Mouse (Mus musculus) 416B (cell line): ENCODE results near the gene D10Wsu102e.

Source experiments
- DNase-seq: peaks from one replicate; pipeline ENCODE4 v3.0.0; 2011; ENCODE audit warnings: low read depth

The D10Wsu102e gene

GRCm38 (mm10) chr10:83359956-83360355, at the start of gene D10Wsu102e:
Gene D10Wsu102e, plus strand, starts transcription at chr10:83360221.
- DNase-seq, result peak; percentile 97

DNA sequence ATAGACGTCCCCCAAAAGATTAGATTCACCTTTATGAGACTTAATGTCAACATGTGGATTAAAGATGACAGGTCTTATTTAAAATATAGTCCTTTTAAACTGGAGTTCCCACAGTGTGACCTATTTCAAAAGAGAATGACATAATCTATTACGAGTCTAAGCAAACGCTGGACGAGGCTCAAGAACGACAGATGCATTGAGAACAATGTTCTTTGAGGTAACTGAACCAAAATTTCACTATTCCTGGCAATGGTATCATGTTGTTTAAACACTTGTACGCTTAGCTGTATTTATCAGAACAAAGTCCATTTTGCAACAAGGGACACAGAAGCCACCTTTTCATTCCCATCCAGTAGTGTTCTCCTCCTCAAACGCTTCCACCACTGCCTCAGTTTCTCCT, 49.7 kb upstream of the D10Wsu102e start:
- no peak for DNase-seq

GRCm38 (mm10) chr10:83313033-83313432, 47.0 kb upstream of the D10Wsu102e start:
- DNase-seq, result peak; percentile 42

DNA sequence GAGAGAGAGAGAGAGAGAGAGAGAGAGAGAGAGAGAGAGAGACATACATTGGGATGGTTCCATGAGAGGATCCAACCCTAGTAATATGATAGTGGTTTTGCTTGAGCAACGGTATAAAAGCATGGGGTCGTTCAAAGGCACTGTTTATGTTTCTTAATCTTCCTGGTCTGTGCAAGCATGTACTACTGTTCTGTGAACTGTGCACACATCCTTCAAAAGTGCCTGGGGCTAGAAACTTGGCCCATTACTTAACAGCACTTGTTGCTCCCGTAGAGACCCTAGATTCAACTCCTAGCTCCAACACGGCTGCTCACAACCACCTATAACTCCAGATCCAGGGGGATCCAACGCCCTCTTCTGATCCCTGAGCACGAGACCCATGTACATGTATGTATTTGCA, 39.6 kb upstream of the D10Wsu102e start:
- no peak for DNase-seq

DNA sequence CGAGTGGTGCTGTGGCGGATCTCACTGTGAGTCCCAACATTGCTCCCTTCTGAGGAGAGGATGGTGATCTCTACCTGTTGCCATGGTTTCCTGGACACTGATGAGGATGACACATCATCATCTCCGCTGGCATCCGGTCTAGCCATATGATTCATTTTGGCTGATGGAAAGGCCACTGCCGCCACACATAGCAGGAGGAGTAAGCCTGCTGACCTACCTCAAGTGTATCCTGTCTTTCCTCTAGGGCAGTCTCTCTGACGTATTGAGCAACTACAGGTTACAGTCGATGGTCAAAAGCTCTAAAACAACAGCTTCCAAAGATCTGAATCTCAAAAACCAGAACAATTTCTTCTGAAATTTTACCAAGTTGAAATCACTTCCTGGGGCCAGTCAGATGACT, 39.2 kb upstream of the D10Wsu102e start:
- peak; percentile 70 for DNase-seq

DNA sequence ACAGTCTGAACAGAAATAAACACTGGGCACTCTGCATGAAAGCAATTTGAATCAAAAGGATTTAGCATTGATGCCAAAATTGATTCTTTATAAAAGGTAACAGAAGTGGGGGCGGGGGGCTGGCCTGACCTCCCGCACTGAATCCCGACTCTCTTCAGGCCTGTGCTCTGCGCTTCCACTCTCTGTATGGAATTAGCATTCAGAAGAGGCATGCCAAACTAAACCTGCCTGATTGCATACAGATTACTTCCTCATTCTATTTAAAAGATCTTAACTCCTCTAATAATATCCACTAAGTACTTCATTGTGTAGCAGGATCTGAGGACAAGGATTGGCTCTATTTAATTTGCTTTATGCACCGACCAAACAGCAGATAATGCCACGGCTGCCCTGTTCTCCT, 38.5 kb upstream of the D10Wsu102e start:
- no peak for DNase-seq

DNA sequence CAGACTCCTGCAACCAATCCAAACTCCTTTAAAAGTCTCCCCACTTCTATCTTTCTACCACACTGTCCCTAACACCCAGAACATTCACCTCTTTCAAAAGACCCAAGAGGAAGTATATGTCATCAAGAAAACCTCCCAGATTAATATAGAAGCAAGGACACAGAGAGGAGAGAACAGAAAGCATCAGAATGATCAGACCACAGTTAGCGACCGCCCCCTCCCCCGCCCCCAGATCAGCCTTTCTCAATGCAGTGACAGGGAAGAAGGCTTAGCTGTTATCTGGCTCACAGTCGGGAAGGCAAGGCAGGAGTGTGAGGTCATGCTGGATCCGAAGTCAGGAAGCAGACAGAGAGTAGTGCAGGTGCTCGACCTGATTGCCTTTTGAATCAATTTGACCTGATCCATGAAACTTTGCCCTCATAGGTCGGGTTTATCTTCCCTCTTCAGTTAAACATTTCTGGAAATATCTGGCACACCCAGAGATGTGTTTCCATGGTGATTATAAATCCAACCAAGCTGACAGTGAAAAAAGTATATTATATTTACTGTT, 37.4 kb upstream of the D10Wsu102e start:
- DNase-seq, result no peak

GRCm38 (mm10) chr10:83324871-83325270, 35.1 kb upstream of the D10Wsu102e start:
- DNase-seq, result no peak

GRCm38 (mm10) chr10:83325903-83326302, 34.1 kb upstream of the D10Wsu102e start:
- no peak for DNase-seq

GRCm38 (mm10) chr10:83326648-83327285, 33.3 kb upstream of the D10Wsu102e start:
- no peak for DNase-seq

GRCm38 (mm10) chr10:83328791-83329190, 31.2 kb upstream of the D10Wsu102e start:
- DNase-seq, result no peak

- DNase-seq, result peak; percentile 60
Measured at GRCm38 (mm10) chr10:83330336-83330735, 29.7 kb upstream of the D10Wsu102e start.

GRCm38 (mm10) chr10:83331811-83332210, 28.2 kb upstream of the D10Wsu102e start:
- DNase-seq, result no peak

DNA sequence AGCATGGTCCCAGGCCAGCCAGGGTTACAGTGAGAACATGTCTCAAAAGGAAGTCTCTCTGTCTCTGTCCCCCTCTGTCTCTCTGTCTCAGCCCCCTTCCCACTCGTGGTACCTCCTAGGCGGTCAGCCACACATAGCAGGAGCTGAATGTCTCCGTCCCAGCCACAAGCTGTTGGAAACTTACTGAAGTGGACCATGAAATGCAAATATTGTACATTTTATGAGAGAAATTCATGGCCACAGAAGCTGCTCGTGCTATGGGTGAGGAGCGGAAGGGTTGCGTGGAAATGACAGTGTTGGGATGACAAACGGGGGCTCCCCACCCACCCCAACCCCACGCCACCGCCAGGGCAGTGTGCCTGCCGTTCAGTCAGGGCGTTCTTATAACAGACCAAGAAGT, 27.4 kb upstream of the D10Wsu102e start:
- DNase-seq, result no peak

GRCm38 (mm10) chr10:83336336-83336735, 23.7 kb upstream of the D10Wsu102e start:
- DNase-seq, result no peak

DNA sequence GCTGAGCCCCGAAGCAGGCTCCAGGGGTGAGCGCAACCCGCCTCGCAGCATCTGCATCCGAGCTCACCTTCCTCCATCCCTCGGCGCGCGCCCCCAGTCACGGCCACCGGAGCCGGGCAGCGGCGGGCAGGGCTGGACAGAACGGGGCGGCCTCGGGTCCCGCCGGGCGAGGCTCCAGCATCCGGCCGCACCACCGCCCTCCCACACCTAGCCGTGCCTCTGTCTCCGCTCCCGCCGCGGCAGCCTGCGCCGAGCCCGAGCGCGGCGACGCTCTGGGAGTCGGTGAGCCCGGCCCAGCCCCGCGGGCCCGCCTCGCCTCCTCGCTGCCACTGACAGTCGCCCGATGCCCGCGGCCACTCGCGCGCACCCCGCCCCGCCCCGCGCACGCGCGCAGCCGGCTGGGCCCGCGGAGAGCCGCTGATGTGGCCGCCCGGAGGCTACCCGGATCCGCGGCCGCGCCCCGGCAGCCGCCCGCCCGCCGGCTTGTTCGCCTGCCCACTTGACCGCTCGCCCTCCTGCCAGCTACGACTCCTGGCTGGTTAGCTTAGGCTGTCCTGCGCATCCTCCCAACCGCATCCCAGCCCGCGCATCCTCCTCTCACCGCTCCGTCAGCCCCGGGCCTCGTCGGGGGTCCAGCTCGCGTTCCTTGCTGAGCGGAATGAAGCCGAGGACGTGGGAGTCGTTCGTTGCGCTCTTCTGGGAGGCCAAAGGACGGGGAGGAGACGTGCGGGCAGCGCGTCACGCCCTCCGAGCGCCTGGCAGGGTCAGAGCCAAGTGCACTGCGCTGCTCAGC, 22.7 kb upstream of the D10Wsu102e start, which contains the start of gene Slc41a2:
Gene Slc41a2 (minus strand): TSS at position 724 of the 793 bp plus-strand sequence.
- no peak for DNase-seq

DNA sequence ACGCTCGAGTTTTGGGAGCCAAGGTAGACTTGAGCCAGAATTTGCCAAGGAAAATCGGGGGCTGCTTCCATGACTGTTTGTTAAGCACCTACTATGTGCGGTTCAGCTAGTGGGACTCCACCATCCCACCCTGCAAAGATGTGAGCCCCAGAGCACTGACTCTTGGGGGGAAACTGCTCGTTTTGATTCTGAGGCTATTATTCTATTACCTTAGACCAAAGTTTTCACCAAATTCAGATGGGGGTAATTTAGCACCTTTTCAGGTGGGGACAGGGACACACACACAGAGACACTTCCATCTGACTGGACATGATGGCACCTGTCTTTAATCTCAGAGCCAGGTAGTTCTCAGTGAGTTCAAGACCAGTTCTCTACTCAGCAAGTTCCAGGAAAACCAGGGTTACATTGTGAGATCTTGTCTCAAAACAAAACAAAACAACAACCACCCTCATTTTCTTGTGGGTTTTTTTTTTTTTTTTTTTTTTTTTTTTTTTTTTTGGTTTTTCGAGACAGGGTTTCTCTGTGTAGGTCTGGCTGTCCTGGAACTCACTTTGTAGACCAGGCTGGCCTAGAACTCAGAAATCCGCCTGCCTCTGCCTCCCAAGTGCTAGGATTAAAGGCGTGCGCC, 21.9 kb upstream of the D10Wsu102e start:
- DNase-seq, result no peak

GRCm38 (mm10) chr10:83341226-83341625, 18.8 kb upstream of the D10Wsu102e start:
- no peak for DNase-seq

DNA sequence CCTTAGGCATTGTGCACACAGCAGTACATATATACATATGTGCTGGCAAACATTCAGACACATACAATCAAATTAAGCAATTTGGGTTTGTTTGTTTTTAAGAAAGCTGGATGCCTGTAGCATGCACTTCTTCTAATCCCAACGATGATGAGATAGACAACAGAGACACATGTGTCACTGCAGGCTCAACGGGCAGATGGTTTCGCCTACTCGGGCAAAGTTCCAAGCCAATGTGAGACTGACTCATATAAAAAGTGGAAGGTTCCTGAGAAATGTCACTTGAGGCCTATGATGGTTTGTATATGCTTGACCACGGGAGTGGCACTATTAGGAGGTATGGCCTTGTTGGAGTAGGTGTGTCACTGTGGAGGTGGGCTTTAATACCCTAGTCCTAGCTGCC, 16.9 kb upstream of the D10Wsu102e start:
- peak; percentile 82 for DNase-seq

DNA sequence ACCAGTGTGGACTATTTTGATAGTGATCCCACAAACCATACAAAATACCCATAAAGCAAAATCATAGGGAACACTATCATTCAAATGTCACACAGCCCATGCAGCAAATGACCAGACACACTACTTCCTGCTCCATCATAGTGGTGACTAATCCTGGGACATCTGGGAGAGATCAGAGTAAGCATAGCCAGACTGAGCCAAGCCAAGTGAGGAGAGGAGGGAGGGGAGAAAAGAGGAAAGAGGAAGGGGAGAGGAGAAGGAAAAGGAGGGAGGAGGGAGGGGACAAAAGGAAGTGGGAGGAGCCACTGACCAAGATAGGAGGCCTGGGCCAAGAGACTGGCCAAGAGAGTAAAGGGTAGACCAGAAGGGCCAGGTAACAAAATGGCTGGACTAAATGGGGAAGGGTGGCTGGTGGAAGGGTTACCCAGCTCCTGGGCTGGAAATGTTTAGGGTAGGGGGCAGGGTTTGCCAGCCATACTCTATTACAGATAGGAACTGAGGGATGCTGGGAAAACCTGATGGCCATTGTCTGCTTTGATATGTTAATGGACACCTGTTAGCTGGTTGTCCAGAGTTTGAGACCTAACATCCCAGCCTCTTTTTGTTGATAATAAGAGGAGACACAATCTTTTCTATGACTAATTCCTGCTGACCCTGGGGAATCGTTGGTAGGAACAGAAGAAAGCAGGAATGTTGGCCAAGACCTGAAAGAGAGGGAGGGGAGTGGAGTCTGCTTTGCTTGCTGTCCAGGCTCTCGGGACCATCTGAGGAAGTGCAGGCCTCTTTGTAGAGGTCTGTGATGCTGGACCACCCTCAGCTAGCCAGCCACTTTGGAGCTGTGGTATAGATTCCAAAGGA, 16.0 kb upstream of the D10Wsu102e start:
- DNase-seq, result peak; percentile 45

GRCm38 (mm10) chr10:83345693-83346358, 14.2 kb upstream of the D10Wsu102e start:
- DNase-seq, result no peak
